8 mouse cellular contexts compared by ENCODE assay signal in the genomic region with DNA sequence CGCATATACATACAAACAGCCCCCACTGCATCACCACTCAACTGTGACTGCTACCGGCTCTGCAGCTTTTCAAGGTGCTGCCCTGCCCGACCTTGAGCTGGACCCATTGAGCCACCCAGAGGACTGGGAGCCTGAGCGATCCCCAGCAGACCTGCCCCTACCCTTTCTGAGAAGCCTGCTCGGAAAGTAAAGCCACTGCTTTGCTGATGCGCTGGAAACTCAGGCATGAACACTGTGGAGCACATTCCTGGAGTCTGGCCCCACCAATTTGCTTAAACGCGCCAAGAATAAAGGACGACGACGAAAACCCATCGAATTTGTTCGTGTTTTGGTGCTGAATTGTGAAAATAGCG. TPM values are rescaled to one million over a fixed set of nuclear protein-coding genes. Genes with fewer than 3 reads are reported as not detected.
DNase-seq lines count a peak whose midpoint lies in the region; ATAC-seq and TF ChIP-seq lines count a peak whose summit lies in the region.

No protein-coding gene starts in this region.

- H3K4me2 ChIP-seq in embryonic facial prominence, embryonic 11.5 days (ENCODE audit: low read depth, low read length): peak overlapping the region; percentile 100
- H3K4me2 ChIP-seq in hindbrain, postnatal 0 days (ENCODE audit: low read depth, low read length): peak overlapping the region; percentile 100
- peak overlapping the region; percentile 95 for H3K4me2 ChIP-seq in lung, embryonic 16.5 days (ENCODE audit: low read depth, low read length)

- DNase-seq in kidney, adult 11 months: peak; percentile 53
- no peak for DNase-seq in kidney, adult 8-10 months
- no peak for DNase-seq in embryonic facial prominence, embryonic 11.5 days (ENCODE audit: low spot score)
- no peak for DNase-seq in hindbrain, postnatal 0 days (ENCODE audit: low spot score)
- DNase-seq in layer of hippocampus, postnatal 10 days (ENCODE audit: low spot score in 2 of 2): no peak
- DNase-seq in ovary, postnatal 36 days (ENCODE audit: low spot score): no peak
- no peak for DNase-seq in layer of hippocampus, postnatal 25 days (ENCODE audit: extremely low spot score in 1 of 2, low spot score in 1 of 2)

- ATAC-seq in embryonic facial prominence, embryonic 11.5 days (replicated peaks; ENCODE audit: insufficient number of reproducible peaks, low FRiP score, low TSS enrichment, low read depth): no peak
- no peak for ATAC-seq in hindbrain, postnatal 0 days
- ATAC-seq in lung, embryonic 16.5 days (ENCODE audit: low read depth): peak; percentile 3; the same call in 1 of the 2 replicates

- no peaks in the 10 kb centered on the region for H3K36me3 ChIP-seq in embryonic facial prominence, embryonic 11.5 days (replicated peaks; ENCODE audit: control insufficient read depth, insufficient read depth, low read depth, low read length)
- H3K36me3 ChIP-seq in hindbrain, postnatal 0 days (ENCODE audit: insufficient read depth, low read length): no peaks in the 10 kb centered on the region
- H3K36me3 ChIP-seq in lung, embryonic 16.5 days (ENCODE audit: control insufficient read depth, insufficient read depth, low read length): peaks cover 2% of the 10 kb centered on the region; the same call in 1 of the 2 replicates

- 1% methylated on average over 14 of the region's 14 CpGs for WGBS in embryonic facial prominence, embryonic 11.5 days
- WGBS in hindbrain, postnatal 0 days: under 1% methylated on average over 14 of the region's 14 CpGs
- under 1% methylated on average over 14 of the region's 14 CpGs for WGBS in lung, embryonic 16.5 days

- no peaks in the 10 kb centered on the region for H3K9me3 ChIP-seq in embryonic facial prominence, embryonic 11.5 days (replicated peaks; ENCODE audit: control insufficient read depth, low read length)
- no peaks in the 10 kb centered on the region for H3K9me3 ChIP-seq in hindbrain, postnatal 0 days (ENCODE audit: low read length)
- no peaks in the 10 kb centered on the region for H3K9me3 ChIP-seq in lung, embryonic 16.5 days (ENCODE audit: control insufficient read depth, low read length)

- H3K4me3 ChIP-seq in embryonic facial prominence, embryonic 11.5 days (ENCODE audit: low read depth, low read length): peak overlapping the region; percentile 73
- peak overlapping the region; percentile 72 for H3K4me3 ChIP-seq in hindbrain, postnatal 0 days (ENCODE audit: low read length)
- peak overlapping the region; percentile 79 for H3K4me3 ChIP-seq in lung, embryonic 16.5 days (ENCODE audit: low read length)

- TF ChIP-seq CTCF in hindbrain, postnatal 0 days (IDR thresholded peaks at IDR 0.05; ENCODE audit: low read depth): no peak

- H3K9ac ChIP-seq in embryonic facial prominence, embryonic 11.5 days (replicated peaks; ENCODE audit: low read length): peak overlapping the region; percentile 46
- peak overlapping the region; percentile 68 for H3K9ac ChIP-seq in hindbrain, postnatal 0 days (replicated peaks; ENCODE audit: low read length)
- H3K9ac ChIP-seq in lung, embryonic 16.5 days (ENCODE audit: low read length): peak overlapping the region; percentile 71

- H3K27ac ChIP-seq in embryonic facial prominence, embryonic 11.5 days (replicated peaks; ENCODE audit: low read depth, low read length): no peak overlapping the region
- peak overlapping the region; percentile 80 for H3K27ac ChIP-seq in hindbrain, postnatal 0 days
- peak overlapping the region; percentile 96 for H3K27ac ChIP-seq in lung, embryonic 16.5 days (ENCODE audit: low read length)

- no peaks in the 10 kb centered on the region; the same call in 1 of the 2 replicates for H3K27me3 ChIP-seq in embryonic facial prominence, embryonic 11.5 days (ENCODE audit: control insufficient read depth, insufficient read depth, low read length)
- no peaks in the 10 kb centered on the region; the same call in 1 of the 2 replicates for H3K27me3 ChIP-seq in hindbrain, postnatal 0 days (ENCODE audit: insufficient read depth, low read length)
- no peaks in the 10 kb centered on the region for H3K27me3 ChIP-seq in lung, embryonic 16.5 days (ENCODE audit: control insufficient read depth, insufficient read depth, low read depth, low read length)

- H3K4me1 ChIP-seq in embryonic facial prominence, embryonic 11.5 days (ENCODE audit: control insufficient read depth, insufficient read depth, low read length): peaks cover 4% of the 10 kb centered on the region
- H3K4me1 ChIP-seq in hindbrain, postnatal 0 days (ENCODE audit: insufficient read depth, low read length): peaks cover 12% of the 10 kb centered on the region
- H3K4me1 ChIP-seq in lung, embryonic 16.5 days (replicated peaks; ENCODE audit: control insufficient read depth, insufficient read depth, low read length): peaks cover 36% of the 10 kb centered on the region

RNA-seq across cellular contexts. Expression of gene Klhl21, which starts 0.5 kb away (rescaled TPM):
- polyA plus RNA-seq in embryonic facial prominence, embryonic 11.5 days (2014; fragmentation: Nextera tagmentation; extraction: Ambion mirVana): 3.2 TPM in 2 replicates
- total RNA-seq in hindbrain, postnatal 0 days (2014; rRNA removed): 12.3 and 14.0 TPM in 2 replicates
- polyA plus RNA-seq in hindbrain, postnatal 0 days (2015; fragmentation: Nextera tagmentation; extraction: Ambion mirVana): 4.5 and 4.8 TPM in 2 replicates
- 10.9 and 12.3 TPM in 2 replicates for polyA plus RNA-seq in lung, embryonic 16.5 days (2015; fragmentation: Nextera tagmentation; extraction: Ambion mirVana)
- 10 to 100 TPM; 14.6 to 15.1 TPM for total RNA-seq in layer of hippocampus, postnatal 10 days (2021)
- 10 to 100 TPM; 19.1 to 20.7 TPM for total RNA-seq in layer of hippocampus, postnatal 25 days (2021)

RNA-seq across cellular contexts. Expression of gene Phf13, which starts 12.1 kb away (rescaled TPM):
- polyA plus RNA-seq in embryonic facial prominence, embryonic 11.5 days (2014; fragmentation: Nextera tagmentation; extraction: Ambion mirVana): 23.1 and 25.8 TPM in 2 replicates
- 19.9 and 20.8 TPM in 2 replicates for total RNA-seq in hindbrain, postnatal 0 days (2014; rRNA removed)
- polyA plus RNA-seq in hindbrain, postnatal 0 days (2015; fragmentation: Nextera tagmentation; extraction: Ambion mirVana): 14.6 and 15.0 TPM in 2 replicates
- polyA plus RNA-seq in lung, embryonic 16.5 days (2015; fragmentation: Nextera tagmentation; extraction: Ambion mirVana): 25.1 and 26.8 TPM in 2 replicates
- total RNA-seq in layer of hippocampus, postnatal 10 days (2021): 10 to 100 TPM; 15.2 to 16.6 TPM
- total RNA-seq in layer of hippocampus, postnatal 25 days (2021): 10 to 100 TPM; 11.7 to 12.5 TPM

RNA-seq across cellular contexts. Expression of gene Thap3, which starts 19.3 kb away (rescaled TPM):
- 22.2 and 22.4 TPM in 2 replicates for polyA plus RNA-seq in embryonic facial prominence, embryonic 11.5 days (2014; fragmentation: Nextera tagmentation; extraction: Ambion mirVana)
- total RNA-seq in hindbrain, postnatal 0 days (2014; rRNA removed): 12.1 and 14.9 TPM in 2 replicates
- polyA plus RNA-seq in hindbrain, postnatal 0 days (2015; fragmentation: Nextera tagmentation; extraction: Ambion mirVana): 42.1 and 47.3 TPM in 2 replicates
- 37.5 and 43.9 TPM in 2 replicates for polyA plus RNA-seq in lung, embryonic 16.5 days (2015; fragmentation: Nextera tagmentation; extraction: Ambion mirVana)
- total RNA-seq in layer of hippocampus, postnatal 10 days (2021): 10 to 100 TPM; 22.8 to 34.2 TPM
- 10 to 100 TPM; 24.3 to 25.5 TPM for total RNA-seq in layer of hippocampus, postnatal 25 days (2021)

RNA-seq across cellular contexts. Expression of gene Zbtb48, which starts 19.3 kb away (rescaled TPM):
- 21.1 and 21.5 TPM in 2 replicates for polyA plus RNA-seq in embryonic facial prominence, embryonic 11.5 days (2014; fragmentation: Nextera tagmentation; extraction: Ambion mirVana)
- 7.0 and 8.6 TPM in 2 replicates for total RNA-seq in hindbrain, postnatal 0 days (2014; rRNA removed)
- polyA plus RNA-seq in hindbrain, postnatal 0 days (2015; fragmentation: Nextera tagmentation; extraction: Ambion mirVana): 10.7 and 16.2 TPM in 2 replicates
- polyA plus RNA-seq in lung, embryonic 16.5 days (2015; fragmentation: Nextera tagmentation; extraction: Ambion mirVana): 17.5 and 20.6 TPM in 2 replicates
- 10 to 100 TPM; 11.9 to 14.8 TPM for total RNA-seq in layer of hippocampus, postnatal 10 days (2021)
- total RNA-seq in layer of hippocampus, postnatal 25 days (2021): 10 to 100 TPM; 11.0 to 15.8 TPM

RNA-seq across cellular contexts. Expression of gene Tas1r1, which starts 30.2 kb away (rescaled TPM):
- 0.25 and 0.55 TPM in 2 replicates for polyA plus RNA-seq in embryonic facial prominence, embryonic 11.5 days (2014; fragmentation: Nextera tagmentation; extraction: Ambion mirVana)
- 0.42 and 0.93 TPM in 2 replicates for total RNA-seq in hindbrain, postnatal 0 days (2014; rRNA removed)
- polyA plus RNA-seq in hindbrain, postnatal 0 days (2015; fragmentation: Nextera tagmentation; extraction: Ambion mirVana): 1.7 TPM in 2 replicates
- polyA plus RNA-seq in lung, embryonic 16.5 days (2015; fragmentation: Nextera tagmentation; extraction: Ambion mirVana): 0.59 and 0.74 TPM in 2 replicates
- under 1 TPM; 0.37 to 0.45 TPM for total RNA-seq in layer of hippocampus, postnatal 10 days (2021)
- total RNA-seq in layer of hippocampus, postnatal 25 days (2021): under 1 TPM; 0.49 to 0.54 TPM
